Mouse (Mus musculus): ENCODE measurements around the gene Znrd1as. TPM values are rescaled to one million over a fixed set of nuclear protein-coding genes. Genes with fewer than 3 reads are reported as not detected.

Znrd1as gene
- polyA plus RNA-seq, 1 experiment from 2014 or later: 6.3 TPM

GRCm38 (mm10) chr17:36929236-36929932 is 29.0 kb upstream of the Znrd1as start:
- Histone ChIP-seq H3K27ac (ENCODE audit: low read depth, low read length) (no peak overlapping the region), H3K4me3 (ENCODE audit: low read depth, low read length) (no peak overlapping the region), H3K4me1 (ENCODE audit: control insufficient read depth, insufficient read depth, low read length) (no peaks in the 10 kb centered on the region), H3K9ac (ENCODE audit: low read length) (no peak overlapping the region), H3K27me3 (replicated peaks; ENCODE audit: control insufficient read depth, insufficient read depth, low read length) (no peaks in the 10 kb centered on the region), H3K9me3 (replicated peaks; ENCODE audit: control insufficient read depth, low read length) (no peaks in the 10 kb centered on the region), H3K36me3 (ENCODE audit: control insufficient read depth, insufficient read depth, low read length) (no peaks in the 10 kb centered on the region), H3K4me2 (ENCODE audit: low read length) (no peak overlapping the region)
- ATAC-seq (no peak), DNase-seq (ENCODE audit: low spot score) (no peak)
- 79% methylated on average over 12 of the region's 12 CpGs for WGBS

DNA sequence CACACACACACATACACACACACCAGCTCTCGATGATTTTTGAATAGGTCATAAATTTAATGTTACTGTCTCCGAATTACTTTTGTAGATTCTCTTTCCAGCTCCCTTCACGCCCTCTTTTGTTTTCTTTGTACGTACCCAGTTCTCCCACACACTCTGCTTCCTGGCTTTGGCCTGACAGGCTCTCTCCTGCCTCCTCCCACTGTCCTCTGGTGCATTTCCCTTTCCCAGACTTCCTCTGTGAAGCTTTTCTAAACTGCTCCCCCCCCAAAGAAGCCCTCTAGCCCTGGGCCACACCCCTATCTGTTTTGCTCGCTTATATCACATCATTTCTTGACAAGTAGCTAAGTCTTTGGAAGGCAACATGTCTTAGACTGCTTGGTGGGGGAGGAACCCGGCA is 28.2 kb upstream of the Znrd1as start:
- Histone ChIP-seq H3K4me3 (ENCODE audit: low read depth, low read length) (no peak overlapping the region), H3K9ac (ENCODE audit: low read length) (no peak overlapping the region), H3K36me3 (ENCODE audit: control insufficient read depth, insufficient read depth, low read length) (no peaks in the 10 kb centered on the region), H3K4me1 (ENCODE audit: control insufficient read depth, insufficient read depth, low read length) (no peaks in the 10 kb centered on the region), H3K27me3 (replicated peaks; ENCODE audit: control insufficient read depth, insufficient read depth, low read length) (no peaks in the 10 kb centered on the region), H3K4me2 (ENCODE audit: low read length) (no peak overlapping the region), H3K27ac (ENCODE audit: low read depth, low read length) (no peak overlapping the region), H3K9me3 (replicated peaks; ENCODE audit: control insufficient read depth, low read length) (no peaks in the 10 kb centered on the region)
- 83% methylated on average over 6 of the region's 6 CpGs for WGBS
- ATAC-seq (no peak), DNase-seq (ENCODE audit: low spot score) (no peak)

GRCm38 (mm10) chr17:36931130-36931529 is 27.3 kb upstream of the Znrd1as start:
- Histone ChIP-seq H3K9ac (ENCODE audit: low read length) (no peak overlapping the region), H3K4me2 (ENCODE audit: low read length) (no peak overlapping the region), H3K9me3 (replicated peaks; ENCODE audit: control insufficient read depth, low read length) (no peaks in the 10 kb centered on the region), H3K4me3 (ENCODE audit: low read depth, low read length) (no peak overlapping the region), H3K27ac (ENCODE audit: low read depth, low read length) (no peak overlapping the region), H3K27me3 (replicated peaks; ENCODE audit: control insufficient read depth, insufficient read depth, low read length) (no peaks in the 10 kb centered on the region), H3K36me3 (ENCODE audit: control insufficient read depth, insufficient read depth, low read length) (no peaks in the 10 kb centered on the region), H3K4me1 (ENCODE audit: control insufficient read depth, insufficient read depth, low read length) (no peaks in the 10 kb centered on the region)
- ATAC-seq (no peak), DNase-seq (ENCODE audit: low spot score) (no peak)
- WGBS: 88% methylated on average over 4 of the region's 4 CpGs

DNA sequence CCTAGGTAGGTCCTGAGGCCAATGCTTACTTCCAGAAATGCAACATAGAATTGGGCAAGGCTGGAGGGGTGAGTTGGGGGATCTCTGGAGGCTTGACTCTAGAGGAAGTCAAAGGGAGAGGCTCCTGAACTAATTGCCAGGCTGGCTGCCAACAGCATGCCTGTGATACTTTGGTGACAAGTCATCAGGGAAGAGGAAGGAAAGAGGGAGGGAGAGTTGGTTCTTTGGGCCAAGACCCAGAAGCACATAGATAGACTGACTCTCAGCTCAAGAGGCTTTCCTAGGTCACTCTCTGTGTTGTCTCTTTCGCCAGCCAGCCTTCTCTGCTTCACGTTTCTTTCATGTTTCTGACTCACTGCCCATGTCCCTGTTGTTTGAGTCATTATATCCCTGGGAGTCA is 26.6 kb upstream of the Znrd1as start:
- ATAC-seq (no peak), DNase-seq (ENCODE audit: low spot score) (no peak)
- Histone ChIP-seq H3K9me3 (replicated peaks; ENCODE audit: control insufficient read depth, low read length) (no peaks in the 10 kb centered on the region), H3K4me1 (ENCODE audit: control insufficient read depth, insufficient read depth, low read length) (no peaks in the 10 kb centered on the region), H3K4me2 (ENCODE audit: low read length) (no peak overlapping the region), H3K27me3 (replicated peaks; ENCODE audit: control insufficient read depth, insufficient read depth, low read length) (no peaks in the 10 kb centered on the region), H3K9ac (ENCODE audit: low read length) (no peak overlapping the region), H3K36me3 (ENCODE audit: control insufficient read depth, insufficient read depth, low read length) (no peaks in the 10 kb centered on the region), H3K27ac (ENCODE audit: low read depth, low read length) (no peak overlapping the region), H3K4me3 (ENCODE audit: low read depth, low read length) (no peak overlapping the region)
- WGBS: 65% methylated on average over 2 of the region's 2 CpGs

GRCm38 (mm10) chr17:36938056-36938455 is 20.3 kb upstream of the Znrd1as start:
- 85% methylated on average over 2 of the region's 2 CpGs for whole genome bisulfite sequencing
- Histone ChIP-seq H3K4me1 (ENCODE audit: control insufficient read depth, insufficient read depth, low read length) (no peaks in the 10 kb centered on the region), H3K36me3 (ENCODE audit: control insufficient read depth, insufficient read depth, low read length) (no peaks in the 10 kb centered on the region), H3K4me2 (ENCODE audit: low read length) (no peak overlapping the region), H3K9me3 (replicated peaks; ENCODE audit: control insufficient read depth, low read length) (no peaks in the 10 kb centered on the region), H3K4me3 (ENCODE audit: low read depth, low read length) (no peak overlapping the region), H3K9ac (ENCODE audit: low read length) (no peak overlapping the region), H3K27me3 (replicated peaks; ENCODE audit: control insufficient read depth, insufficient read depth, low read length) (peaks cover 8% of the 10 kb centered on the region), H3K27ac (ENCODE audit: low read depth, low read length) (no peak overlapping the region)
- DNase-seq (ENCODE audit: low spot score) (no peak), ATAC-seq (no peak)

DNA sequence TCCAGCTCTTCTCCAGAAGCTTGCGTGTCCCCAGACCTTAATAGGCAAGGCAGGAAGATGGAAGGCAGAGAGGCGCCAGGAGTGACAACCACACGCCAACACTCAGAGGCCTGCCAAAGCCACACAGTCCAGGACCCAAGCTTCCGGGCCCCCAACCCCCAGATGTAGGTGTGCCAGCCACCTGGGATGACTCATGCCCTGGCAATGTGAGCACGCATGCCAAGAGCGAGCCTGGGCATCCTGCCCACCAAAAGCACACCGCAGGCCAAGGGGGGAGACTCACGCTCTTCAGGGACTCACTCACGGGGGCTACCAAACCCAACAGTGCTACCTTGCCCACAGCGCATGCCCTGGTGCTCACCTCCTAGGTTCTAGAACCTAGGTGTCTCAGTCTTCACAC is 16.0 kb upstream of the Znrd1as start:
- 48% methylated on average over 10 of the region's 10 CpGs for WGBS
- ATAC-seq (peak; percentile 24; the same call in 1 of the 2 replicates), DNase-seq (ENCODE audit: low spot score) (peak; percentile 31)
- Histone ChIP-seq H3K9ac (ENCODE audit: low read length) (no peak overlapping the region), H3K36me3 (ENCODE audit: control insufficient read depth, insufficient read depth, low read length) (no peaks in the 10 kb centered on the region), H3K27ac (ENCODE audit: low read depth, low read length) (no peak overlapping the region), H3K4me2 (ENCODE audit: low read length) (peak overlapping the region; percentile 56), H3K27me3 (replicated peaks; ENCODE audit: control insufficient read depth, insufficient read depth, low read length) (peaks cover 25% of the 10 kb centered on the region), H3K4me3 (ENCODE audit: low read depth, low read length) (peak overlapping the region; percentile 31; the same call in 1 of the 2 replicates), H3K9me3 (replicated peaks; ENCODE audit: control insufficient read depth, low read length) (no peaks in the 10 kb centered on the region), H3K4me1 (ENCODE audit: control insufficient read depth, insufficient read depth, low read length) (peaks cover 5% of the 10 kb centered on the region; the same call in 1 of the 2 replicates)

- peak within 1 kb of the TSS; percentile 56 for H3K4me2 ChIP-seq (ENCODE audit: low read length)
- H3K36me3 ChIP-seq (ENCODE audit: control insufficient read depth, insufficient read depth, low read length): no peaks in the 10 kb centered on the region
- H3K9ac ChIP-seq (ENCODE audit: low read length): peak within 1 kb of the TSS; percentile 43
- no peak for ATAC-seq
- H3K27me3 ChIP-seq (replicated peaks; ENCODE audit: control insufficient read depth, insufficient read depth, low read length): peaks cover 25% of the 10 kb centered on the region
- no peaks in the 10 kb centered on the region for H3K9me3 ChIP-seq (replicated peaks; ENCODE audit: control insufficient read depth, low read length)
- H3K4me3 ChIP-seq (ENCODE audit: low read depth, low read length): peak within 1 kb of the TSS; percentile 31
- H3K27ac ChIP-seq (ENCODE audit: low read depth, low read length): no peak within 1 kb of the TSS
- H3K4me1 ChIP-seq (ENCODE audit: control insufficient read depth, insufficient read depth, low read length): peaks cover 5% of the 10 kb centered on the region
- DNase-seq (ENCODE audit: low spot score): peak; percentile 14
- 3% methylated on average over 45 of the region's 59 CpGs for WGBS
Measured at GRCm38 (mm10) chr17:36942791-36943471, 15.5 kb upstream of the Znrd1as start, which contains the start of gene Rnf39. Gene Rnf39, plus strand, starts transcription at chr17:36942918.

- H3K4me1 ChIP-seq (ENCODE audit: control insufficient read depth, insufficient read depth, low read length): peaks cover 5% of the 10 kb centered on the region
- ATAC-seq (no peak), DNase-seq (ENCODE audit: low spot score) (no peak)
- 23% methylated on average over 5 of the region's 5 CpGs for WGBS
- H3K9ac ChIP-seq (ENCODE audit: low read length): no peak overlapping the region
- H3K36me3 ChIP-seq (ENCODE audit: control insufficient read depth, insufficient read depth, low read length): peaks cover 6% of the 10 kb centered on the region; the same call in 1 of the 2 replicates
- H3K4me2 ChIP-seq (ENCODE audit: low read length): no peak overlapping the region
- no peaks in the 10 kb centered on the region for H3K9me3 ChIP-seq (replicated peaks; ENCODE audit: control insufficient read depth, low read length)
- H3K27ac ChIP-seq (ENCODE audit: low read depth, low read length): no peak overlapping the region
- peaks cover 25% of the 10 kb centered on the region for H3K27me3 ChIP-seq (replicated peaks; ENCODE audit: control insufficient read depth, insufficient read depth, low read length)
- H3K4me3 ChIP-seq (ENCODE audit: low read depth, low read length): peak overlapping the region; percentile 31; the same call in 1 of the 2 replicates
Measured at GRCm38 (mm10) chr17:36943691-36944090, 14.7 kb upstream of the Znrd1as start.
